Mouse (Mus musculus): ENCODE measurements around the gene Peli1.

Peli1 gene

GRCm38 (mm10) chr11:21091067-21091427, at the start of gene Peli1:
TSS of gene Peli1 (plus strand) at chr11:21091291.
- peak; percentile 96 for DNase-seq

GRCm38 (mm10) chr11:21042590-21042989, 48.5 kb upstream of the Peli1 start:
- DNase-seq, result no peak

GRCm38 (mm10) chr11:21046188-21046587, 44.9 kb upstream of the Peli1 start:
- no peak for DNase-seq

- no peak for DNase-seq
These were observed 43.2 kb upstream of the Peli1 start for GRCm38 (mm10) chr11:21047921-21048320.

DNA sequence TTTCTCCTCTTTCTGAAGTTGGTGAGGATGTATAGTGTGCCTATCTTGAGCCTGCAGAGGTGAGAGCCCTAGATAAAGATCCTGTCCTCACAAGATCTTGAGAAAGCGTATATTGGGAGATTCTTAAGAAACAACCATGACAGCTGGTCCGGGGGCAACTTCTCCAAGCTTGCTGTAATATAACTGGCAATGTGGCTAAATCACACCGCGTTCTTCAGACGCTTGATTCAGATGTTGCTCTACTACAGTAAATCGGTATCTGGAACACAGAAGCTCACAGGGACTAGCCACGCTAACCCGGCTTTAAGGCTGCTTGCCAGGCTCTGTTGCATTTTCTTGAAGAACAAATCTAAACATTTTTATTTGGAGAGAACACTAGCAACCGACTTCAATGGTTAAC, 39.4 kb upstream of the Peli1 start:
- DNase-seq, result no peak

DNA sequence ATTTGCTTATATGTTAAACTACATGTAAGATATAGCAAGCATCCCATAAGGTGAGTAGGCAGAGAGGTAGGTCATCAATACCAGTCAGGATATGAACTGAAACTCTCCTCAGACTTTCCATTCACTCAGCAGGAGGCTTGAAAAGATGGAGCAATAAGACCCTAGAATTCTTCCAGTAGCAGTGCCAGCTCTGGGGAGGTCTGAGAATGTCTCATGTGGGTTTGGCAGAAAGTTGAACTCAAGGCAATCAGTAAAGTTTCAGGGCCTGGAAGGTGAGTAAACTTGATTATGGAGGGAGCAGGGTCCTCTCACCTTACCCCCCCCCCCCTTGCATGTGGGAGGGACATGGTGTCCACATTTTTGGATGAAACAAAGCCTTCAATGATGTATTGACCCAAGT, 36.5 kb upstream of the Peli1 start:
- DNase-seq, result no peak

DNA sequence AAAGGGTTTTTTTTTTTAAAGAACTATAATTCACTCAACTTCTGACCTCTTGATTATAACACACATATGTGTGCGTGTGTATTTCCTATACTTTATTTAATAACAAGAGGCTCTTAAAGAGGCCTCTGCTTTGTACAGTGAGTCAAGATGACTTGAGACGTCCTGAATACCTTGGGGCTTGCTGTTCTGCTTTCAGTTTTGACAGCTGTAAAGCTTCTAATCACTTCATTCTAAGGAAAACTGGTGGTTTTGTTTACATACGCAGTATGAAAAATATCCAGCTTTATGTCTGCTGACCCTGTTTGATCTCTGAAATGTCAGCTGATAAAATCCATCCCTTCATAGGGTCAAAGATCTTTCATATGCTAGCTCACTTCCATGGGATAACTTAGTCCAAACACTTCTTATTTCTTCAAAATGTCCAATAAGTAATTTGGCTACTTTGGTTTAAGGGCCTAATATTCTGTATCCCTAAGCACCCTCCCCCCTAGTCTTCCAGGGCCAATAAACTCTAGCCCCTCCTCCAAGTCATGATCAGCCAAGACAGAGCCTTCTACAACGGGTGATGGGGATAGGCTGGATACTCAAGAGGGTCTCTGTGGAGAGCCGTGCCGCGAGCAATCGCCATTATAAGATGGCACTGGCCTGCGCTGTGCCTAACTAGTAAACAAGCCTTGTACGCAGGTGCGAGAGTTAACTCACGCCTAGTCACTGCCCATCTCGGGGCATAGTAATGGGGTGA, 34.8 kb upstream of the Peli1 start:
- DNase-seq, result no peak

- no peak for DNase-seq
These were observed 33.3 kb upstream of the Peli1 start for GRCm38 (mm10) chr11:21057511-21058414.

- DNase-seq, result no peak
These were observed 32.7 kb upstream of the Peli1 start for GRCm38 (mm10) chr11:21058415-21058781.

- DNase-seq, result no peak
These were observed 30.6 kb upstream of the Peli1 start for GRCm38 (mm10) chr11:21060386-21061074.

DNA sequence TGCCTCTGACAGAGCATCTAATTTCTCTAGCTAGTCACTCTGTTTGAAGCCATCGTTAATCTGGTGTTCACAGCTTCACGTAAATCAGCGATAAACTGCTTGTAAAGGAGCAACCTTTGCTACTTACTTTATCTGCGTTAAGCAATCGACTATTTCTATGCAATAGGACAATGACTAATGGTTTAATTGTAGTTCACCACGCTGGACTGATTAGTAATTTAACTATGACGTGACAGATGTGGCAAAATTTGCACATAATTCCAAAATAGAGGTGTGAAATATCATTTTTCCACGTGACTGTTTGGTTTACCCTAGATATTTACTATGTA, 30.1 kb upstream of the Peli1 start:
- DNase-seq, result no peak

DNA sequence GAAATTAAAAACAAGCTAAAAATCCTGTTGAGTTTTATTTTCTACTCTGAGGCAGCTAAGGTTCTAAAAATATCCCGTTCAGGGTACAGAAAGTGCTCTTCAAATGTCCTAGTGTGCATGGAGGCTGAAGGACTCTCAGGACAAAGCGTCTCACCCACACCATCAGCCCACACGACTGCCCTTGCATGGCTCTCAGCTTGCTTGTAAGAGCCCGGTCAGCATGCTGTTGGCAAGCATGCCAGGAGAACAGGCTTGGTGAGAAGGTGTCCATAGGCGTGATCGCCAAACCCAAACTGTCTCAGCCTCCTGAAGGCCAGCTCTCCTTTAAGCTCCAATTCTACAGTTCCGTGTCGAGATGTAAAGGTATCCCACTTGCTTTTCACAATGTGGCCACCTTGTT, 29.7 kb upstream of the Peli1 start:
- DNase-seq, result no peak

DNA sequence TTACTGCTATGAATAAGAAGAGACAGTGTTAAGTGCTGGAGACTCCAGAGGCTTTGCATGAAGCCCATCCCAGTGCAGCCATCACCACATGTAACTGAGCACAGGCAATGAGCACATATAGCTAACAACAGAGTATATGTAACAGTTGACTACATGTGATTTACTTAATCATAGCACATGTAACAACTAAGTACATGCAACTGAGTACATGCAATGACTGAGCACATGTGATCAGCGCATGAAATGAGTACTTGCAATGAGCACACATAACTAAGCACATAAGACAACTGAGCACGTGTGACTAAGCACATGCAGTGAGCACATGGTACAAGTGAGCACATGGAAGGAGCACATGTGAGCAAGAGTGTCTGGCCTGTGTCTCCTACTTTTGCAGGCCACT, 29.0 kb upstream of the Peli1 start:
- DNase-seq, result no peak

GRCm38 (mm10) chr11:21063271-21063670, 27.8 kb upstream of the Peli1 start:
- DNase-seq, result no peak

DNA sequence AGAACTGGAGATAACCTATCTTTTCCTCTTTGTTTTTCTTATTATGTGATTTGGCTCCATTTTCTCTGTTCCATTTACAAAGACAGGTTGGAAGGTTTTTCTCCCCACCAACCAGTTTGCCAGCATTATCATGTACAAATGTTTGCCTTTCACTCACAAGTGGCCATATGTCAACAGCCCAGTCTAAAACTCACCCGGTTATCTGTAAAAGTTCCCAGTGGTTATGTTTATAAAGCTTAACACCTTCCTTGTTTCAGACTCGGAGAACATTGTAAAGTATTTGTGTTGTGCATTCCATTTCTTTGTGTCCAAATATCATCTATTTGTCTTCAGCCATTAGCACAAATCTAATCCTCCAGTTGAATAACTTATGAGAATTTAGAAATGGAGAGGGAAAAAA, 11.7 kb upstream of the Peli1 start:
- DNase-seq, result no peak

GRCm38 (mm10) chr11:21079851-21080362, 11.2 kb upstream of the Peli1 start:
- no peak for DNase-seq

DNA sequence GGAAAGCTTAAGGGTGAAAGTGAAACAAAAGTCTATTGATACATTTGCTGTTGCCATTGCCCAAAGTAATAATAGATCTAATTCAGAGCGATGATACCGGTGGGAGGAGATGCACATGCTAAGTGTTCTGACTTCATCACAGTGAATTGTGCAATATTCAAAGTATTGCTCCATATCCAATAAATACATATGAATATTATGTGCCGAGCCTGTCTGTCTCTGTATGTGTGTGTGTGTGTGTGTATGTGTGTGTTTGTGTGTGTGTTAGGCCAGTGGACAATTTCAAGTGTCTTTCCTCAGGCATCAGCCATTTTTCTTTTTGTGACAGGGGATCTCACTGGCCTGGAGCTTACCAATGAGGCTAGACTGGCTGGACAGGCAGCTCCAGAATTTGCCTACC, 9.9 kb upstream of the Peli1 start:
- DNase-seq, result no peak

GRCm38 (mm10) chr11:21082711-21083110, 8.4 kb upstream of the Peli1 start:
- no peak for DNase-seq

- DNase-seq, result no peak
These were observed 2.7 kb upstream of the Peli1 start for GRCm38 (mm10) chr11:21088356-21088755.

GRCm38 (mm10) chr11:21089571-21089970, 1.5 kb upstream of the Peli1 start:
- DNase-seq, result no peak

DNA sequence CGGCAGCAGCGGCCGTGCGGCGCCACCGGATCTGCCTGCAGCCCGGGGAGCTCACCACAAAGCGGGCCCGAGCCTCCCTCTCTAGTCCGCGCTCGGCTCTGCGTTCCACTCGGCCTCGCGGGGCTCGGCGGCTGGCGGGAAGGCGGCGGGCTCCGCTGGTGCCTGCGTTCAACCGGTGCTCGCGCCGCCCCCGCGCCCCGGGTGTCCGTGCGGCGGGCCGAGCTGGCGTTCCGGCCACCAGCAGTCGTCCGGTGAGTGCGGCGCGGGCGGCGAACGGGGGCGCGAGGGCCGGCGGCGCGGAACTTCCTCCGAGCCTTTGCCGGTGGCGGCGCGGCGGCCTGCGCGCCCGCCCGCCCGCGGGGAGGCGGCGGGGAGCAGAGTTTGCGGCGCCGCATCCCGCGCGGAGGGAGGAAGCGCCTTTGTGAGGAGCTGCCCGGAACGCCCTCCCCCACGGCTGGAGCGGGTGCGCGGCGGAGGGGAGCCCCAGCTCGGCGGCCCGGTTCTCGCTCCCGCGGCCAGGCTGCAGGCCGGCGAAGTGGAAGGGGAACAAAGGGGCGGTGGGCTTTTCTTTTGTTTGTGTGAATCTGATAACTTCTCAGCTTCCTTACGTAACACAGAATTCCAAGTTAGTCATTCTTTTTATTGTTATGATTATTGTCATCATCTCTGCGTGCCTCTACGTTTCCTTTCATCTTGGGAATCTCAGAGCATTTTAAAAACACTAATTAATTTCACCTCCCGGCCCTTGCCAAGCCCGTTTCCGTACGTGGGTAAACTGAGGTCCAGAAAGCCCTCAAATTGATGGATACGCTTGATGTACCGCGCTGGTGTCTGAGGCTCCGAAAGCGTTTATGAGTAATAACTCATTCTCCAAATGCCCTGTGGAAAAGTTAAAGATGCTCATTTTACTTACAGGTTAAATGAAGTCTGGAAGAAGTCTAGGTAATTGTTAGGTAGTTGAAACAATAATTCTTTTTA, 626 bp downstream of the Peli1 start:
- DNase-seq, result peak; percentile 75

- DNase-seq, result peak; percentile 23
These were observed 1.5 kb downstream of the Peli1 start for GRCm38 (mm10) chr11:21092621-21093020.

Data from thymus, postnatal 25 days (tissue).